Mouse (Mus musculus): ENCODE measurements around the gene Ipo11. TPM values are rescaled to one million over a fixed set of nuclear protein-coding genes. Genes with fewer than 3 reads are reported as not detected.

Ipo11 gene
- polyA plus RNA-seq, 1 experiment: 25.1 TPM

DNA sequence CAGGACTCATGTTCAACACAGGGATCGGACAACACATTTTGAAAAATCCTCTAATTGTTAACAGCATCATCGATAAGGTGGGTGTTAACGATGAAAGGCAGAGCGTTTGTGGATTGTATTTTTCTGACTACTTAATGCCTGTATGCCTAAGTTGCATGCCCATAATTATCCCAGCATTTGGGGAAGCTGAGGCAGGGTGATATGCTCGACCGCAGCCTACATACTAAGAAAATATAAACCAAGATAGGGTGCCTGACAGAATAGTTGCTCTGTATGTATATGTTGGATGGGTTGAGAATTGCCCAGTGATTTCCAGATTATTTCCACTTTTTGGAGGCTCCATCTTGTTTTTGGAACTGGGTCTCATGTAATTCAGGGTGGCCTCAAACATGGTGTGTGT lies 10.8 kb upstream of the Ipo11 start:
- H3K36me3 ChIP-seq (ENCODE audit: control insufficient read depth, insufficient read depth, low read length): peaks cover 10% of the 10 kb centered on the region
- no peak for TF ChIP-seq CTCF (IDR thresholded peaks at IDR 0.05; ENCODE audit: borderline replicate concordance, control insufficient read depth, extremely low read depth, insufficient read depth, low read length, poor library complexity)
- 4% methylated on average over 6 of the region's 6 CpGs for WGBS
- 0 out of 2 replicates have a peak, but pooled peaks cover 2% of the 10 kb centered on the region for H3K4me1 ChIP-seq (replicated peaks; ENCODE audit: control insufficient read depth, insufficient read depth, low read length)
- peak overlapping the region; percentile 95 for H3K4me3 ChIP-seq (ENCODE audit: control insufficient read depth, insufficient read depth, low read length)
- H3K27ac ChIP-seq (ENCODE audit: control insufficient read depth, insufficient read depth, low read length): no peak overlapping the region
- DNase-seq: no peak
- H3K27me3 ChIP-seq (ENCODE audit: control insufficient read depth, insufficient read depth, low read length): no peaks in the 10 kb centered on the region

DNA sequence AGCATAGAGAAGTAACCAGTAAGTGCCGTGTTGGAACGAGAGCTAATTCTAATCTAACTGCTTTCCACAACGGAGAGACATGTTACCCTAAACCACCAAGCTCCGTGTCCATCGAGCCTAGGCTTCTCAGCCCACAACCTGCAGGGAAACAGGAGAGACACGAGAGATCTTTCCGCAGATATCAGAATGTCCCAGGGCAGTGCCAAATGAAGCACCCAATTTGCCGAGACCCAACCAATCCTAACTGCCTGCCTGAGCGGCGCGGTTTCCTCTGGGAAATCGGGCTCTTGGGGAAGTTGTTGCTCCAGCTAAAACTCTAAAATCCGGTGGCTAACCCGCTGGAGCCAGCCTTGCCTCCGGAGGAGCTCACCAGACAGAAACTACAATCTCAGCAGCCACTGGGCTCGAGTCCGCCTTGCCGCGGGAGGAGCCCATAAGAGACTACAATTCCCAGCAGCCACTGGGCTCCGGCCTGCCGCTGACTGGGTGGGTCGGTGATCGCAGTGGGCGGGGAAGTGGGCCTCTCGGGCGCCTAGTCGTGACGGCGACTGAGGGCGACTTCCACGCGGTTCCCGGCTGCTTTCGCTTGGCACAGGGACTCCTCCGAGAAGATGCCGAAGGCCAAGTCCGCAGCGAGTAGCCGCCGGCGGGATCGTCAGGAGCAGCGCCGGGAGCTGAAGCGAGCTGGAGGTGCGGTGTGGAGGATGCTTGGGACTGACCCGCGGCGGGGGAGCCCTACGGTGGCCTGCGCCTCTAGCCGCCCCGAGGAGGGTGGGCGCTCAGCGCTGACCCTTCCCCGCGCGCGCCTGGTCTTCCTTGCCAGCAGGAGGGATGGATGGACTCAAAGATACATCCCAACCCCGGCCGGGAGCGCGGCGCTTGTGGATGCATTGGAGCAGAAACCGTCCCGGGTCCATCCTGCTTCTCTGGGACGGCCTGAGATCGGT lies 10.1 kb upstream of the Ipo11 start, which contains the start of gene Dimt1:
Gene Dimt1 (plus strand): TSS at position 534 of the 947 bp plus-strand sequence.
- Histone ChIP-seq H3K27ac (ENCODE audit: control insufficient read depth, insufficient read depth, low read length) (no peak within 1 kb of the TSS), H3K27me3 (ENCODE audit: control insufficient read depth, insufficient read depth, low read length) (no peaks in the 10 kb centered on the region), H3K4me3 (ENCODE audit: control insufficient read depth, insufficient read depth, low read length) (peak within 1 kb of the TSS; percentile 95), H3K36me3 (ENCODE audit: control insufficient read depth, insufficient read depth, low read length) (peaks cover 3% of the 10 kb centered on the region), H3K4me1 (replicated peaks; ENCODE audit: control insufficient read depth, insufficient read depth, low read length) (0 out of 2 replicates have a peak, but pooled peaks cover 2% of the 10 kb centered on the region)
- no peak for TF ChIP-seq POLR2A (IDR thresholded peaks at IDR 0.05; ENCODE audit: control insufficient read depth, extremely low read depth, insufficient read depth, low read length, poor library complexity)
- TF ChIP-seq CTCF (IDR thresholded peaks at IDR 0.05; ENCODE audit: borderline replicate concordance, control insufficient read depth, extremely low read depth, insufficient read depth, low read length, poor library complexity): peak; percentile 39; the same call in 1 of the 2 replicates
- WGBS: under 1% methylated on average over 67 of the region's 68 CpGs
- peak; percentile 94 for DNase-seq

DNA sequence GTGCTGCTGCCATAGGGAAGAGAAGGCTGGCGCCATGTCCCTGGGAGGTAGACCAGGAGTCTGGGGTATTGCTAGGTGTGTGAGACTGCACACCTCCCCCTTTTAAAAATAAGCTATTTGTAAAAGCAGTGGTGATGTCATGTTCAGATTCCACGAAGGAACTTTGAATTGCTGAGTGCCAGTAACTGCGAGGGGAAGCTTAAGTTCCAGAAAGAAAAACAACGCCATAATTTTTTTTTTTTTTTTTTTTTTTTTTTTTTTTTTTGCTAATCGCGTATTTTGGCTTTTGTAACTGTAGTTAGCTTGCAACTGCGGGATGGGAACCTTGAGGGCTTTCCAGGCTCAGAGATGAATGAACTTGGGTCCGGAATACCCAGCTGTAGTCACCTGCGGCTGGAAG lies 8.8 kb upstream of the Ipo11 start:
- H3K27me3 ChIP-seq (ENCODE audit: control insufficient read depth, insufficient read depth, low read length): no peaks in the 10 kb centered on the region
- no peaks in the 10 kb centered on the region for H3K36me3 ChIP-seq (ENCODE audit: control insufficient read depth, insufficient read depth, low read length)
- 71% methylated on average over 9 of the region's 9 CpGs for WGBS
- H3K4me3 ChIP-seq (ENCODE audit: control insufficient read depth, insufficient read depth, low read length): no peak overlapping the region
- no peak overlapping the region for H3K27ac ChIP-seq (ENCODE audit: control insufficient read depth, insufficient read depth, low read length)
- 0 out of 2 replicates have a peak, but pooled peaks cover 2% of the 10 kb centered on the region for H3K4me1 ChIP-seq (replicated peaks; ENCODE audit: control insufficient read depth, insufficient read depth, low read length)
- no peak for TF ChIP-seq CTCF (IDR thresholded peaks at IDR 0.05; ENCODE audit: borderline replicate concordance, control insufficient read depth, extremely low read depth, insufficient read depth, low read length, poor library complexity)
- TF ChIP-seq POLR2A (IDR thresholded peaks at IDR 0.05; ENCODE audit: control insufficient read depth, extremely low read depth, insufficient read depth, low read length, poor library complexity): no peak
- DNase-seq: no peak

DNA sequence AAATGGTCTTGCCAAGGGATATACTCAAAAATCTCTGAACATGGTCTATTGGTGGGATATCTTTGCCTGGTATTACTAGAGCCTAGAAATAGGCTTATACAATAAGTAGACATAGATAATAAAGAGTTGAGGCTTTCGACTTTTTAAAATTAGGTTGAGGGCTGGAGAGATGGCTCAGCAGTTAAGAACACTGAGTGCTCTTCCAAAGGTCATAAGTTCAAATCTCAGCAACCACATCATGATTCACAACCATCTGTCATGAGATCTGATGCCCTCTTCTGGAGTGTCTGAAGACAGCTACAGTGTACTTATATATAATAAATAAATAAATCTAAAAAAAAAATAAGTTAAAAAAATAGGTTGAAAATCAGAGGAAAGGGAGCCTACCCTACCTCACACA lies 6.0 kb upstream of the Ipo11 start:
- H3K27me3 ChIP-seq (ENCODE audit: control insufficient read depth, insufficient read depth, low read length): no peaks in the 10 kb centered on the region
- WGBS: 91% methylated on average over 1 of the region's 1 CpGs
- no peaks in the 10 kb centered on the region for H3K36me3 ChIP-seq (ENCODE audit: control insufficient read depth, insufficient read depth, low read length)
- DNase-seq: no peak
- H3K27ac ChIP-seq (ENCODE audit: control insufficient read depth, insufficient read depth, low read length): no peak overlapping the region
- 0 out of 2 replicates have a peak, but pooled peaks cover 2% of the 10 kb centered on the region for H3K4me1 ChIP-seq (replicated peaks; ENCODE audit: control insufficient read depth, insufficient read depth, low read length)
- no peak overlapping the region for H3K4me3 ChIP-seq (ENCODE audit: control insufficient read depth, insufficient read depth, low read length)
- TF ChIP-seq POLR2A (IDR thresholded peaks at IDR 0.05; ENCODE audit: control insufficient read depth, extremely low read depth, insufficient read depth, low read length, poor library complexity) (no peak), CTCF (IDR thresholded peaks at IDR 0.05; ENCODE audit: borderline replicate concordance, control insufficient read depth, extremely low read depth, insufficient read depth, low read length, poor library complexity) (no peak)

DNA sequence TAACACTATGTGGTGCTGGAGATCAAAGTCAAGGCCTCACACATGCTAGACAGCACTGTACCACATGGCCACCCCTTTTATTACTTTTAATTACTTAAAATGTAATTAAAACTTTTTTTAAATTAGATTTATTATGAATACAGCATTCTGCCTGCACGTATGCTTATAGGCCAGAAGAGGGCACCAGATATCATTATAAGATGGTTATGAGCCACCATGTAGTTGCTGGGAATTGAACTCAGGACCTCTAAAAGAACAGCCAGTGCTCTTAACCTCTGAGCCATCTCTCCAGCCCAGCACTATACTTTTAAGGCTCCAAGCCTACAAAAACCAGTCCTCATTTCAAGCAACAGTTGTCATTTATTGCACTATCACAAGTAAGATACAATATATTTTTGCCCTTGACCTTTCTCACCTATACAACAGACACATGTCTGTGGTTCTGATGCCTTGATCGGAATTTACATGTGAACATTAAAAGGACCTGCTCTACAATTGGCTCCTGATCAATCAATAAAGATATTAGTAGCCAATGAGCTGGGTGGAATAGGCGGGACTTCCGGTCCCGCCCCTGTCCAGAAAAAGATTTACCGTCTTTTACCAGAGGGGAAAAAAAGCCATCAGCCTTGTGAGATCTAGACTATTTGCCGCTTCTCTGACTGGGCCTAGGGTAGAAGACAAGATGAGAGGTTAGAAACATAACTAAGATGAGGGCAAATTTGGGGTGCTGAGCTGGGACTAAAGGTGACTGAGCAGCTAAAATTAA lies 4.6 kb upstream of the Ipo11 start:
- no peak for DNase-seq
- no peak overlapping the region for H3K4me3 ChIP-seq (ENCODE audit: control insufficient read depth, insufficient read depth, low read length)
- 76% methylated on average over 7 of the region's 7 CpGs for WGBS
- H3K27ac ChIP-seq (ENCODE audit: control insufficient read depth, insufficient read depth, low read length): no peak overlapping the region
- no peaks in the 10 kb centered on the region for H3K36me3 ChIP-seq (ENCODE audit: control insufficient read depth, insufficient read depth, low read length)
- no peaks in the 10 kb centered on the region for H3K27me3 ChIP-seq (ENCODE audit: control insufficient read depth, insufficient read depth, low read length)
- no peak for TF ChIP-seq POLR2A (IDR thresholded peaks at IDR 0.05; ENCODE audit: control insufficient read depth, extremely low read depth, insufficient read depth, low read length, poor library complexity)
- no peak for TF ChIP-seq CTCF (IDR thresholded peaks at IDR 0.05; ENCODE audit: borderline replicate concordance, control insufficient read depth, extremely low read depth, insufficient read depth, low read length, poor library complexity)
- H3K4me1 ChIP-seq (replicated peaks; ENCODE audit: control insufficient read depth, insufficient read depth, low read length): no peaks in the 10 kb centered on the region

DNA sequence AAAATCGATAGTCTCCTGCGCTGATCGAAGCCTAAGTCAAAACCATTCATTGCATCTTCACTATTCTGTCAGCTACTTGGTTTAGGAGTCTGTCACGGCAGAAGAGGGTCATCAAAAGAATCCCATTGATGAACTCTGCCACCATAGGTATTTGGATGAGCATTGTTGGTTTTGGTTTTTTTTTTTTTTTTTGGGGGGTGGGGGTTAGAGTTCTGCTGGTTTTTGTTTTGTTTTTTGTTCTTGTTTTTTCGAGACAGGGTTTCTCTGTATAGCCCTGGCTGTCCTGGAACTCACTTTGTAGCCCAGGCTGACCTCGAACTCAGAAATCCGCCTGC lies 347 bp upstream of the Ipo11 start:
- H3K4me3 ChIP-seq (ENCODE audit: control insufficient read depth, insufficient read depth, low read length): peak overlapping the region; percentile 93
- no peaks in the 10 kb centered on the region for H3K36me3 ChIP-seq (ENCODE audit: control insufficient read depth, insufficient read depth, low read length)
- H3K27ac ChIP-seq (ENCODE audit: control insufficient read depth, insufficient read depth, low read length): no peak overlapping the region
- no peak for TF ChIP-seq CTCF (IDR thresholded peaks at IDR 0.05; ENCODE audit: borderline replicate concordance, control insufficient read depth, extremely low read depth, insufficient read depth, low read length, poor library complexity)
- TF ChIP-seq POLR2A (IDR thresholded peaks at IDR 0.05; ENCODE audit: control insufficient read depth, extremely low read depth, insufficient read depth, low read length, poor library complexity): no peak
- no peak for DNase-seq
- peaks cover 4% of the 10 kb centered on the region; the same call in 1 of the 2 replicates for H3K4me1 ChIP-seq (replicated peaks; ENCODE audit: control insufficient read depth, insufficient read depth, low read length)
- H3K27me3 ChIP-seq (ENCODE audit: control insufficient read depth, insufficient read depth, low read length): no peaks in the 10 kb centered on the region
- 32% methylated on average over 7 of the region's 7 CpGs for WGBS

Data from thymus, adult 2 months (tissue).